Mouse (Mus musculus) CH12.LX (cell line): ENCODE data around the gene Gmpr.

Source experiments
- CHD2 ChIP-seq: IDR thresholded peaks from 2 replicates; pipeline ENCODE4 v1.6.1; 2011; ENCODE audit warnings: low read length, improper control_type of control experiment
- CTCF ChIP-seq, 2 experiments: IDR thresholded peaks in 1 of 2; conservative IDR thresholded peaks in 1 of 2; 2 replicates each; pipeline ENCODE4 v1.5.1; 2011 to 2012; ENCODE audit warnings: low read depth in 2 of 2, low read length in 2 of 2, improper control_type of control experiment in 1 of 2, inconsistent platforms in 1 of 2, mild to moderate bottlenecking in 1 of 2, moderate library complexity in 1 of 2
- POLR2AphosphoS2 ChIP-seq: IDR thresholded peaks from 2 replicates; pipeline ENCODE4 v1.6.1; 2011; ENCODE audit warnings: low read depth, low read length, improper control_type of control experiment
- RAD21 ChIP-seq: IDR thresholded peaks from 2 replicates; pipeline ENCODE4 v1.6.1; 2011; ENCODE audit warnings: low read depth, mild to moderate bottlenecking, low read length, improper control_type of control experiment, moderate library complexity
- ZC3H11A ChIP-seq: IDR thresholded peaks from 2 replicates; pipeline ENCODE4 v1.6.1; 2012; ENCODE audit warnings: low read depth, mild to moderate bottlenecking, inconsistent platforms, low read length, improper control_type of control experiment
- ZNF384 ChIP-seq: IDR thresholded peaks from 2 replicates; pipeline ENCODE4 v1.6.1; 2012; ENCODE audit warnings: low read depth, low read length, improper control_type of control experiment, inconsistent platforms

DNA sequence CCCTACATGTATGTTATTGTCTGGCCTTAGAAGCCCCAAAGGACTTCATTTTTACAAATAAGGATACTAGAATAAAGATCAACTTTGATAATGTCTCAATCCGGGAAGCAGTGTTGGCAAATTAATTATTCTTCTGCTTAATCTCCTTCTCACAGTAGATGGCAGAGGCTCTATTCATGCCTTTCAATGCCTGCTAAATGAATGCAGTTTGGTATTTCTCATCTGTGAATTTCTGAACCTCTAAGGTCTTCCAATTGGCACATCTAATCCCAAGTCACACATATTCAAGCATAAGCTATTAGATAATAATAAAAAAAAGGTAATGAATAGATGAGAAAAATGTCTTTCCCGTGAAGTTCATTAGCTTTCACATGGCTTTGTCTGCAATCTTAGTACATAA is 92.6 kb downstream of the Gmpr start:
- TF ChIP-seq ZNF384 (no peak), CHD2 (no peak), ZC3H11A (no peak), RAD21 (no peak), CTCF (conservative IDR thresholded peaks at IDR 0.05 in 1 of 2, IDR thresholded peaks at IDR 0.05 in 1 of 2; ENCODE audit: low read depth in 2 of 2, low read length in 2 of 2) (no peak), POLR2AphosphoS2 (no peak)
